Mouse (Mus musculus) CH12.LX (cell line): Measurements from ENCODE around the gene 5430427O19Rik. TPM values are rescaled to one million over a fixed set of nuclear protein-coding genes. Genes with fewer than 3 reads are reported as not detected.

ENCODE experiments used
- DNase-seq: peaks from one replicate; pipeline ENCODE4 v3.0.0-alpha.2; 2013; ENCODE audit errors: extremely low read depth
- H3K27ac ChIP-seq: 2 replicates; pipeline ENCODE4 v1.5.1; 2012; ENCODE audit warnings: low read depth, mild to moderate bottlenecking, control low read depth, moderate library complexity; ENCODE audit not compliant: insufficient read depth
- H3K27me3 ChIP-seq: replicated peaks from 2 replicates; pipeline ENCODE3; 2012; ENCODE audit warnings: inconsistent platforms
- H3K36me3 ChIP-seq, 2 experiments: replicated peaks in 1 of 2; 2 replicates each; pipeline versions ENCODE3 to v1.6.1; 2012; ENCODE audit warnings: inconsistent platforms in 1 of 2, low read length in 1 of 2, mild to moderate bottlenecking in 1 of 2, mixed read lengths in 1 of 2, moderate library complexity in 1 of 2; ENCODE audit not compliant: control insufficient read depth in 1 of 2, insufficient read depth in 1 of 2
- H3K4me1 ChIP-seq, 2 experiments: 2 replicates each; pipeline ENCODE4 v1.6.1; 2012; ENCODE audit warnings: inconsistent platforms in 1 of 2, moderate library complexity in 1 of 2; ENCODE audit not compliant: insufficient read depth in 2 of 2, control insufficient read depth in 1 of 2
- H3K4me2 ChIP-seq: 2 replicates; pipeline ENCODE4 v1.6.1; 2012; ENCODE audit warnings: low read depth, mild to moderate bottlenecking, control low read depth; ENCODE audit not compliant: poor library complexity, insufficient read depth, severe bottlenecking
- H3K4me3 ChIP-seq, 3 experiments: fragments of 150-350 bp in 1 of 3; sonication (generic) in 1 of 3; replicated peaks in 1 of 3; 2 replicates each; pipeline versions ENCODE3 to v1.5.1; 2011 to 2012; ENCODE audit warnings: low read depth in 2 of 3, low read length in 2 of 3, mild to moderate bottlenecking in 2 of 3, moderate library complexity in 2 of 3, control low read depth in 1 of 3, improper control_type of control experiment in 1 of 3, inconsistent platforms in 1 of 3, mixed read lengths in 1 of 3; ENCODE audit not compliant: poor library complexity in 1 of 3
- H3K79me2 ChIP-seq: replicated peaks from 2 replicates; pipeline ENCODE4 v1.6.1; 2012; ENCODE audit warnings: mild to moderate bottlenecking, moderate library complexity; ENCODE audit not compliant: control insufficient read depth, poor library complexity, insufficient read depth, severe bottlenecking; ENCODE audit errors: extremely low read depth
- H3K9ac ChIP-seq: 2 replicates; pipeline ENCODE4 v1.6.1; 2012; ENCODE audit warnings: low read depth, mild to moderate bottlenecking, control low read depth, moderate library complexity; ENCODE audit not compliant: insufficient read depth
- H3K9me3 ChIP-seq: replicated peaks from 2 replicates; pipeline ENCODE3; 2012; ENCODE audit warnings: low read length, inconsistent platforms, mixed read lengths
- BHLHE40 ChIP-seq: IDR thresholded peaks from 2 replicates; pipeline ENCODE4 v1.6.1; 2011; ENCODE audit warnings: mild to moderate bottlenecking, low read depth, low read length, improper control_type of control experiment
- CHD1 ChIP-seq: IDR thresholded peaks from 2 replicates; pipeline ENCODE4 v1.6.1; 2012; ENCODE audit warnings: low read depth, low read length, improper control_type of control experiment, inconsistent platforms
- CHD2 ChIP-seq: IDR thresholded peaks from 2 replicates; pipeline ENCODE4 v1.6.1; 2011; ENCODE audit warnings: low read length, improper control_type of control experiment
- JUN ChIP-seq: IDR thresholded peaks from 2 replicates; pipeline ENCODE4 v1.6.1; 2011; ENCODE audit warnings: low read depth, mild to moderate bottlenecking, low read length, improper control_type of control experiment, moderate library complexity; ENCODE audit not compliant: insufficient read depth
- JUND ChIP-seq: conservative IDR thresholded peaks from 2 replicates; pipeline ENCODE4 v1.6.1; 2011; ENCODE audit warnings: low read depth, low read length, improper control_type of control experiment
- MAFK ChIP-seq: IDR thresholded peaks from 2 replicates; pipeline ENCODE4 v1.6.1; 2011; ENCODE audit warnings: low read length, improper control_type of control experiment; ENCODE audit not compliant: insufficient replicate concordance
- MAX ChIP-seq: IDR thresholded peaks from 2 replicates; pipeline ENCODE4 v1.6.1; 2011; ENCODE audit warnings: low read length, improper control_type of control experiment
- MAZ ChIP-seq: IDR thresholded peaks from 2 replicates; pipeline ENCODE4 v1.6.1; 2012; ENCODE audit warnings: low read depth, mild to moderate bottlenecking, inconsistent platforms, low read length, improper control_type of control experiment, moderate library complexity
- MEF2A ChIP-seq: IDR thresholded peaks from 2 replicates; pipeline ENCODE4 v1.6.1; 2014; ENCODE audit warnings: low read depth, mild to moderate bottlenecking, inconsistent platforms, low read length, improper control_type of control experiment, borderline replicate concordance
- NRF1 ChIP-seq: IDR thresholded peaks from 2 replicates; pipeline ENCODE4 v1.6.1; 2014; ENCODE audit warnings: low read depth, mild to moderate bottlenecking, inconsistent platforms, low read length, improper control_type of control experiment, moderate library complexity
- PAX5 ChIP-seq: IDR thresholded peaks from 2 replicates; pipeline ENCODE4 v1.6.1; 2012; ENCODE audit warnings: low read length, inconsistent platforms, mixed read lengths
- RCOR1 ChIP-seq: conservative IDR thresholded peaks from 2 replicates; pipeline ENCODE4 v1.6.1; 2012; ENCODE audit warnings: low read depth, mild to moderate bottlenecking, inconsistent platforms, low read length, improper control_type of control experiment
- SIN3A ChIP-seq: IDR thresholded peaks from 2 replicates; pipeline ENCODE4 v1.6.1; 2012; ENCODE audit warnings: low read length, improper control_type of control experiment, inconsistent platforms
- SMC3 ChIP-seq: IDR thresholded peaks from 2 replicates; pipeline ENCODE4 v1.6.1; 2011; ENCODE audit warnings: low read depth, low read length, improper control_type of control experiment
- TBP ChIP-seq: conservative IDR thresholded peaks from 2 replicates; pipeline ENCODE4 v1.6.1; 2011; ENCODE audit warnings: low read depth, low read length, improper control_type of control experiment
- TCF12 ChIP-seq: IDR thresholded peaks from 2 replicates; pipeline ENCODE4 v1.6.1; 2014; ENCODE audit warnings: low read depth, mild to moderate bottlenecking, inconsistent platforms, low read length, improper control_type of control experiment
- USF1 ChIP-seq: IDR thresholded peaks from 2 replicates; pipeline ENCODE4 v1.6.1; 2014; ENCODE audit warnings: low read depth, mild to moderate bottlenecking, inconsistent platforms, low read length, improper control_type of control experiment
- ZC3H11A ChIP-seq: IDR thresholded peaks from 2 replicates; pipeline ENCODE4 v1.6.1; 2012; ENCODE audit warnings: low read depth, mild to moderate bottlenecking, inconsistent platforms, low read length, improper control_type of control experiment
- ZKSCAN1 ChIP-seq: IDR thresholded peaks from 2 replicates; pipeline ENCODE4 v1.6.1; 2012; ENCODE audit warnings: low read depth, inconsistent platforms, low read length, improper control_type of control experiment, borderline replicate concordance
- dilution Hi-C: fragments of 300-500 bp; cut with MboI; formaldehyde crosslinking; loops from 2 replicates; pipeline ENCODE4 v1.14.3; 2020; ENCODE audit warnings: low sequenced_read_pairs; ENCODE audit not compliant: extremely low pct_unique_long_range_greater_than_20kb, extremely low pct_ligation_motif_present
- in situ Hi-C: fragments of 300-500 bp; cut with MboI; formaldehyde crosslinking; loops from 3 replicates; pipeline ENCODE4 v1.14.3; 2019; ENCODE audit warnings: low sequenced_read_pairs, low pct_ligation_motif_present, low pct_unique_long_range_greater_than_20kb, mixed read lengths
- polyA plus RNA-seq: library from polyadenylated mRNA; unstranded; fragments of >175 nt; gene quantifications from 2 replicates; pipeline ENCODE4 v1.2.1, GENCODE M21; 2012; ENCODE audit warnings: low read depth; ENCODE audit not compliant: insufficient read length
- total RNA-seq, 2 experiments: library from RNA; depleted of rRNA; stranded (reverse); fragments of 300-350 nt in 1 of 2; fragments of >200 nt in 1 of 2; gene quantifications; 2 replicates each; pipeline ENCODE4 v1.2.3; 2012 to 2014

5430427O19Rik gene
- total and polyA plus RNA-seq, 3 experiments: 8.3 to 30.7 (median 14.1) TPM

GRCm38 (mm10) chrX:85827719-85828453 is 42.3 kb upstream of the 5430427O19Rik start:
- H3K9ac ChIP-seq: no peak overlapping the region
- no peaks in the 10 kb centered on the region for H3K4me1 ChIP-seq
- H3K4me3 ChIP-seq: no peak overlapping the region
- H3K9me3 ChIP-seq: no peaks in the 10 kb centered on the region
- H3K4me2 ChIP-seq: no peak overlapping the region
- in situ Hi-C loops (no loop called here), dilution Hi-C loops (no loop called here)
- DNase-seq: no peak
- TF ChIP-seq ZKSCAN1 (no peak), USF1 (no peak), TBP (no peak), ZC3H11A (no peak), RCOR1 (no peak), MAZ (no peak), BHLHE40 (no peak), SIN3A (no peak), PAX5 (no peak), TCF12 (no peak), CHD2 (no peak), CHD1 (no peak), MEF2A (no peak), JUND (no peak), NRF1 (no peak), MAFK (no peak), SMC3 (no peak), JUN (no peak), MAX (no peak)
- H3K36me3 ChIP-seq: no peaks in the 10 kb centered on the region
- H3K27me3 ChIP-seq: no peaks in the 10 kb centered on the region
- no peak overlapping the region for H3K27ac ChIP-seq
- no peaks in the 10 kb centered on the region for H3K79me2 ChIP-seq

- Histone ChIP-seq H3K27me3 (no peaks in the 10 kb centered on the region), H3K9me3 (no peaks in the 10 kb centered on the region), H3K9ac (no peak overlapping the region), H3K4me1 (no peaks in the 10 kb centered on the region), H3K4me3 (no peak overlapping the region), H3K36me3 (no peaks in the 10 kb centered on the region), H3K4me2 (no peak overlapping the region), H3K79me2 (no peaks in the 10 kb centered on the region), H3K27ac (no peak overlapping the region)
- no peak for TF ChIP-seq JUND
- in situ Hi-C loops: no loop called here
- dilution Hi-C loops: no loop called here
- no peak for DNase-seq
Measured at GRCm38 (mm10) chrX:85829000-85829399, 41.2 kb upstream of the 5430427O19Rik start.
